Comparison of ENCODE assay signal across 16 mouse cellular contexts in the genomic region with DNA sequence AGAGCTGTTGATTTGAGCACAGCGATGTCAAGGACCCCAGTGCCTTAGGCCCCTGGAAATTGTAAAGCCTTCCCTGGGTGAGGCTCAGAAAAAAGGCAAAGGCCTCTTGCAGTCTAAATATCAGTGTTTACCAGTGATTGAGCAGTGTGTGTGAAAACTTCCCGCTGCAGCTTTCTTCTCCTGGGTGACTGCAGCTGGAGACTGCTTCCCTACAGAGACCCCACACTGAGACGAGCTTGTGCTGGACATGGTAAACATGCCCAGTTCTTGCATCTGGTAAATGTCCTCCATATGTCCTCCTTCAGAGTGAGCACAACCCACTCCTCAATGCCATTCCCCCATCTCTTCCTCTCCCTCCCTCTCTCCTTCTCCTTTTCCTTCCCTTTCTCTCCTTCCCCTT. TPM values are rescaled to one million over a fixed set of nuclear protein-coding genes. Genes with fewer than 3 reads are reported as not detected.
"Had no signal": no experiment of that assay in that cellular context is flagged by ENCODE, and none has a peak within 500 bp of the region (broad histone marks: within the 10 kb centered on the region; RNA-seq: fewer than 3 reads in every experiment).

No protein-coding gene starts in this region.

- H3K4me1 ChIP-seq: limb, embryonic 12.5 days; liver, embryonic 13.5 days; midbrain, embryonic 13.5 days; neural tube, embryonic 15.5 days had no signal

- H3K9ac ChIP-seq: kidney, embryonic 15.5 days; limb, embryonic 12.5 days; liver, embryonic 13.5 days; liver, postnatal 0 days; midbrain, embryonic 13.5 days; neural tube, embryonic 15.5 days had no signal

- H3K4me2 ChIP-seq: kidney, embryonic 15.5 days; limb, embryonic 12.5 days; liver, embryonic 13.5 days; midbrain, embryonic 13.5 days; neural tube, embryonic 15.5 days had no signal

- H3K27ac ChIP-seq: kidney, embryonic 15.5 days; limb, embryonic 12.5 days; liver, embryonic 13.5 days; macrophage; midbrain, embryonic 13.5 days; neural tube, embryonic 15.5 days had no signal

- H3K36me3 ChIP-seq: kidney, embryonic 15.5 days; limb, embryonic 12.5 days; liver, embryonic 13.5 days; midbrain, embryonic 13.5 days; neural tube, embryonic 15.5 days had no signal

- ATAC-seq: liver, postnatal 0 days; midbrain, embryonic 13.5 days had no signal

- H3K27me3 ChIP-seq: kidney, embryonic 15.5 days; limb, embryonic 12.5 days; liver, embryonic 13.5 days; midbrain, embryonic 13.5 days; neural tube, embryonic 15.5 days had no signal

- H3K4me3 ChIP-seq: kidney, embryonic 15.5 days; limb, embryonic 12.5 days; liver, embryonic 13.5 days; midbrain, embryonic 13.5 days; myocyte; neural tube, embryonic 15.5 days had no signal

- DNase-seq: kidney, adult 2 months; kidney, postnatal 14 days; liver; liver, embryonic 13.5 days; liver, postnatal 0 days; lung, postnatal 14 days; right cerebral cortex, adult 18-20 months; right cerebral cortex, postnatal 25 days; thymus, postnatal 4 days had no signal

- H3K9me3 ChIP-seq: kidney, embryonic 15.5 days; limb, embryonic 12.5 days; liver, embryonic 13.5 days; midbrain, embryonic 13.5 days; neural tube, embryonic 15.5 days had no signal

RNA-seq across cellular contexts. Expression of a gene that starts 58.8 kb away (rescaled TPM):
- total RNA-seq: megakaryocyte-erythroid progenitor cell, adult 5-6 weeks had no signal
- polyA plus RNA-seq: macrophage had no signal
